Mouse (Mus musculus) cerebellum, adult 18-20 months (tissue): ENCODE data around the gene Plppr3.

ENCODE experiments used
- DNase-seq, 2 experiments: peaks; one replicate each; pipeline ENCODE4 v3.0.0; 2021

The Plppr3 gene

DNA sequence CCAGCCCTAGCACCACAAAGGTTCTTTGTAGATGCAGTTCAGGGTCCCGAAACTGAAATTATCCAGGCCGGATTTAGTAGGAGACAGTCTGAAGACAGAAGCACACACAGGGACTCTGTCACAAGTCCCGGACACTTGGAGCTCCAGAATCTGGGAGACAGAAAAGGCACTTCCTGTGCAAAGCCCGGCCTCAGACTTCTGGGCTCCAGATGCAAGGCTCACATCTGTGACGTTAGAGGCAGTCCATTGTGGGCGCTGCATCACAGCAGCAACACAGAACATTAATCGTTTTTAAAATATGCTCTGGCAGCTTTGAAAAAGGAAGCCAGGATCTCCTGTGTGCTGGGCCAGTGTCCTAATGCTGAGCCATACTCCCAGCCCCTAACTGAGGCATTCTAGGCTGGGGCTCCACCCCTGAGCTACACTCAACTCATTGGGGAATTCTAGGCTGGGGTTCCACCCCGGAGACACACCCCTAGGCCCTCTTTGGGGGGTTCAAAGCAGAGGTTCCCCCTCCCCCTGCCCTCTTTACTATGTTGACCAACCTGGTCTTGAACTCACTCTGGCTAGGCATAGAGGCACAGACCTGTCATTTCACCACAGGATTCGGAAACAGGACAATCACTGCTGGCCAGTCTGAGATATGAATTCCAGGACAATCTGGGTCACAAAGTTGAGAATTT is 22.2 kb downstream of the Plppr3 start:
- DNase-seq = no peak

DNA sequence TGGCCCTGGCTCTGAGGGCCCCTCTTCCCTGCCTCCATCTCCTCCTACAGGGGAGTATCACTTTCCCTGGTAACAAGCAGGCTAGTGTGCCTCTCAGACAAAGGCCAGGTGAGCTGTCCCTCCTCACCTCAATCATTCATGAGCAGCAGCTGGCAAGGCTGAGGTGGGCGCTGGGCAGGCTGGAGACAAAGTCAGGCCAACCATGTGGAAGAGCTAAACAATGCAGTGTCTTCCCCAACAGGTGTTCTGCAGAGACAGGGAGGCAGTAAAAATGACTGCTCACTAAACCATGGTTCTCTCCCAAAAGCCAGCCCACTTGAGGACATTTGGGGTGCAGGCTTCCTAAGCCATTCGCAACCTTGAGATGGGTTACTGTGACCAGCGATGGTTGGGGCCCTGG is 22.8 kb downstream of the Plppr3 start:
- DNase-seq = no peak

DNA sequence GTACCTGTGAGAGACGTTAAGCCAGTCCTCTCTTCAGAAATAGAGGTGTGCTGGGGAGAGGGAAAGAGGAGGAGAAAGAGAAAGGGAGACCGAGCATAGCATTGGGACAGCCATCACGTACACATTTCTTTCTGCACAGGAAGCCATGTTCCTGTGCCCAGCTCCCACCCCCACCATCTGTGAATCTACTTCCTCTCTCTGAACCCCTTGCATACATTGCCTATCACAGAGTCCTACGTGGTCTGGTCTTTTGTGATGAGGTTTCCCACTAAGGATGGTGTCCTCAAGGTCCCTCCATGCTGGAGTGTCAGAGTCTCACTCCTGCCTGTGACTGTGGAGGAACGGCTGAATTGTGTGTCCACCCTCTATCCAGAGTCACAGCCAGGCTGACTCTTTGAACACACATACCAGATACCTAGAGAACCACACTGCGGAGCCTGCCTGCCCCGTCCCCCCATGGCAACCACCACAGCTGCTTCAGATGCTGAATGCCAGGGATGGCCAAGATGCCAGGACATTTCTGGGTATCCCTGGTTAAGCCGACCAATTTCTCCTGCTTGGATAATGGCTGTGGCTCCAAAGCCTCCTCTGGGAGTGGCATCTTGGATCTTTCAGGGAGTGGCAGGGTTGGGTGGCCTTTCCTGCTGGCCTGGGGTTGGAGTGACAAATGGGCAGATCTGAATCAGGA is 24.3 kb downstream of the Plppr3 start:
- DNase-seq = no peak

DNA sequence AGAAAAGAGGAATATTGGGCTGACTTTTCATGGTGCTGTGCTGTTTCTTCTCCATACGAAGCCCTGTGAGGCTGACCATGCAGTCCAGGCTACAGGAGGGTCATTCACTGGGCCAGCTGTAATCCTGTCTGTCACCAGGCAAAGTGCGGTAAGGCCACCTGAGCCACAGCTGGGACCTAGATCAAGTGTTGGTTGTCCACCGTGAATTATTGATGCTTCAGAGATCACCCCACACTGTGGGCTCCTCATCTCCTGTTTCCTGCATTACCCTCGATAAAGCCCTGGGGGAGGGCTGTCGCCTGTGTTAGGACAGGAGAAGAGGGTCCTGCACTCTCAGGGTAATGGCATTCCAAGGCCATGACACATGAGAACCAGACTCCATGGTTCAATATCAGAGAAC is 27.9 kb downstream of the Plppr3 start:
- DNase-seq = no peak

DNA sequence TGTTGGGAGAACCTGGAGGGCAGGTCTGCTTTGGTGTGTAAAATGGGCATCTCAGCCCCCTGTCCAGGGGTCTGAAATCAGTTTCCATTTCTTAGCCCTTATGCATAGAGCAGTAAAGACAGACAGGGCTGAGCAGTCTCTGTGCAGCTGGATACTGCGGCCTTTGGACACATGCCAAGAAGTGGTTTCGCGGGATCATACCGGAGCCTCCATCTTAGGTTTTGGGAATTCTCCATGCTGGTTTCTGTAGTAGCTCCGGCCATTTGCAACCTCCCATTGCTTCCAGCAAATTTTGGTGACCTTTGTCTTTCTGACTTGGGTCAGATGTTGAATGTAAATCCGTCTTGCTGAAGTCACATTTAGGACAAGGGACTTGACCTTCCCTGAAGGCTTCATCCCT is 31.0 kb downstream of the Plppr3 start:
- no peak for DNase-seq

DNA sequence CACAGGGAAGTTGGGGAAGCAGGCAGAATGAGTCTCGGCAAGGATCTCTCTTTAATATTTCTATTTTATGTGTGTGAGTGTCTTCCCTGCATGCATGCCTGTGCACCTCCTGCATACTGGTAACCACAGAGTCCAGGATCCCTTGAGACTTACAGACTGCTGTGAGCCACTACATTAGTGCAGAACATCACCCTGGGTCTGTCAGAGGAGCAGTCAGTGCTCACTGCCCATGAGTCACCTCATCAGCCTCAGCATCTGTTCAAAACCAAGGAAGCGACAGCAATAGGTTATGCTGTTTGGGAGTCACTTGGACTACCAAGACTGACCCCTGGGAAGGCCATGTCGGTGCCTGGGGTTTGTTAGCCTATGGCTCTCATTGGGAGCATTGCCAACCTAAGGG is 32.1 kb downstream of the Plppr3 start:
- DNase-seq = no peak

DNA sequence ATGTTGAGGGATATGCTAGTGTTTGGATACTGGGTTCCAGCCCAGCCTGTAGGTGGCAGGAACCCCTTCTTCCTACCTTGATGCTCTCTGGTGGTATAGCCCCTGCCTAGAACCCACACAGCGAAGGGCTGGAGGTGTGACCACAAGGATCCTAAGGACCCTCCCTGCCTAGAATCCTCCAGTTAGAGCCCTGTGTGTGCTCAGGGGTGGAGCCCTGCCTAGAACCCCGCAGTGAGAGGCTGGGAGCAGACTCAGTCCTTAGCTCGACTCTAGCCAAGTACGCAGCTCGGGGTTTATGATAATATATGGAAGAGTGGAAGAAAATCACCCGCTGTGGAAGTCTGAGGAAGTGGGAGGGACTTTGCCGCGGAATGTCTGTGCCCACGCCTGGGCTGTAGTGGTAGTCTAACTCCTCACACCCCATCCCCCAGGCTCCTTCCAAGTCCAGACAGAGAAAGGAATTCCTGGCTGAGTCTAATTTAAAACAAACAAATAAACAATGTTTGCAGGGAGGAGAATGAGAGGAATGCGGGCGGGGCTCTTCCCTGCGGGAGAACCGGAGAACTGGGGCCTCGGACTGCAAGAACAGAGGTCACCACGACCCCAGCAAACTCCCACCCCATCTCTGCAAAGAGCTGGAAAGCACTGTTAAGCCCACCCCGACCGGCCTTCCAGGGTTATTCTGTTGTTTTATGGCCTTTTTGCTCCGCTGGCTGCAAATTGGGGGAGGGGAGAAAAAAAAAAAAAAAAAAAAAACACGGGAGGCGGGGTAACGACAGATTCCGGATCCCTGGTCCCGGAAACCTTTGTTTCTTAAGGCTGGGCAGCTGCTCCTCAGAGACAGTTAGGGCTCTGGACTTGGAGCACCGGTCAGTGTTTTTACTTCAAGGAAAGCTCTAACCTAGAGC is 33.5 kb downstream of the Plppr3 start:
- peak; percentile 60 to 66 for DNase-seq

DNA sequence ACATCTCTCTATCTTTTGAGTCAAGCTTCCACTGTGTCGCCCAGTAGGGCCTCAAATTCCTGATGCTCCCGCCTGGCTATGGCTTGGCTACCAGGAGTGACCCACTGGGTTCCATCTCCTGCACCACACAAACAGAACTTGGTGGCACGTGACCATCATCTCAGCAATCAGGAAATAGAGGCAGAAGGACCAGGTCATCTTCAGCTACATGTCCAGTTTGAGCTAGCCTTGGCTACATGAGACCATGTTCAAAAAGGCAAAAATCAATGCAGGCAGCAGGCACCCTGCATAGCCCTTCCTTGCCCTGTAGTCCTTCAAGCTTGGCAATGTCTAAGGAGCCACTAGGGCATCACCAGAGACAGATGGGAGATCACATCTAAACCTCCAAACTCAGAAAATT is 34.3 kb downstream of the Plppr3 start:
- DNase-seq = no peak

DNA sequence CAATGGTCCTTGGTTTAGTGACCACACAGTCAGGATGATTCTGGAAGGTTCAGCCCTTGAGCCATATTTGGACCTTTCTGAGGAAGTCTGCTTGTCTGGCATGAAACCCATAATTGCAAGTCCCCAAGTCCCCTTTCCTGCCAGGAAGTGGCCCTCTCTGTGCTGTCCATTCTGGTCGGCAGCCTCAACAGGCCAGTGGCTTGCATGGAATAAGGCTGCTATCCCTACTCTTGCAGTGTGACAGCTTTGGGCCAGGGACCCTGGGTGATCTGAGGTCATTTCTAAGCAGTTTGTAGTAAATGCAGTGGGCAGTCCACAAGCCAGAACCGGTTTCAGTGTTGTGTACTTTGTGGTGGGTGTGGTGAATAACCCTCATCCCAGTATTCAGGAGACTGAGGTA is 36.3 kb downstream of the Plppr3 start:
- DNase-seq = no peak

DNA sequence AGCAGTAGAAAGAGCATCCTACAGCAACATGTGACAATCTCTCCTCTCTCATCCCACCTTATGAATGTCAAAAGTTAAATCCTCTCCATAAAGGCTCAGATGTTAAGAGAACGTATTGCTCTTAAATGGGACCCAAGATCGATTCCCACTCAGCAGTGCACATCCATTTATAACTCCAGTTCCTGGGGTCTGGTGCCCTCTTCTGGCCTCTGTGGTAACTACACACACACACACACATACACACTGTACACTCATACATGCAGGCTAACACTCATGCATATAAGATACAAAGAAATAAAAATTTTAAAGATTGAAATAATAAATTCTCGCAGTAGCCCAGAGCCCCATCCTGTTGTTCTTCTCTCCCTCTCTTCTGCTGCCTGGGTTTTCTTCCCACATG is 37.5 kb downstream of the Plppr3 start:
- no peak for DNase-seq

DNA sequence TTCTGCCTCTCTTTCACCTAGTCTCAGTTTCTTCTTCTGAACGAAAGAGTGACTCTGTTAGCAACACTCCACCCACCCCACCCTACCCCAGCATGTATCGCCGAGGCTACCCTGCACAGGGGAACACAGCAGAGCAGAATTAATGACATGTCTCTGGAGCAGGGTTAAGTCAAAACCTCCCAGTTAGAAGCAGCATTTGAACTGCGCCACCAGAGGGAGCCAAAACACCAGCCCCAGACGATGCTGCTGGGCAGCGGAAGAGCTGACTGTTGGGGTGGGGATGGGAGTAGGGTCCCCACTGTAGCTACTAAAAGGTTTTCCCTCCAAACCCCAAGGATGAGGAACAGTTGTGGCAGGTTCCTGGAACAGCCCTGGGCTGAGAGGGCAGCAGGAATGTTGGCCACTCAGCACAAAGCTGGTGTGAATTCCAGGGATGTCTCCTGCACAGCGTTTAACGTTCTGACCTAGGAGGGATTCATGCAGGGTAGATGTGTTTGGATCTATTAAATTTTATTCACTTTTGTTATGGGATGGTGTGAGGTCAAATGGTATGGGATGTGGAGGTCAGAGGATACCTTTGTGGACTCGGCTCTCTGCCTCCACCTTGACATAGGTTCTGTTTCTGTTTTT is 39.5 kb downstream of the Plppr3 start:
- DNase-seq = peak; percentile 78 to 85

DNA sequence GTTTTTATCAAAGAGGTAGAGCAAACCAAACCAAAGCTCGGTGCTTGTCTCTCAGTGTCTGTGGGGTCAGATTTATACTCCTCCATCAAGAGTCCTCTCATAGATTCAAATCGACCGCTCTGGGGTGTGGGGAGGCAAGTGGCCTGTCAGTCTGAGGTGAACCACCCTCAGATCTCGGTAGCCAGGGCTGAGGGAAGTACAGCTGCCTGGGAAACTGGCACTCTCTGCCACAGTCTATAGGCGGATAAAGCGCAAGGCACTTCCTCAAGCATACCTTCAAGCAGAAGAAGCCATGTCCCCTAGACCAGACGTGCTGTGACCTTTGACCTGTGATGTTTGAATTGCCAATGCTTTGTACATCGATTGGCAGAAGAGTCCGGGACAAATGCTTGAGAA is 41.6 kb downstream of the Plppr3 start:
- DNase-seq = no peak

DNA sequence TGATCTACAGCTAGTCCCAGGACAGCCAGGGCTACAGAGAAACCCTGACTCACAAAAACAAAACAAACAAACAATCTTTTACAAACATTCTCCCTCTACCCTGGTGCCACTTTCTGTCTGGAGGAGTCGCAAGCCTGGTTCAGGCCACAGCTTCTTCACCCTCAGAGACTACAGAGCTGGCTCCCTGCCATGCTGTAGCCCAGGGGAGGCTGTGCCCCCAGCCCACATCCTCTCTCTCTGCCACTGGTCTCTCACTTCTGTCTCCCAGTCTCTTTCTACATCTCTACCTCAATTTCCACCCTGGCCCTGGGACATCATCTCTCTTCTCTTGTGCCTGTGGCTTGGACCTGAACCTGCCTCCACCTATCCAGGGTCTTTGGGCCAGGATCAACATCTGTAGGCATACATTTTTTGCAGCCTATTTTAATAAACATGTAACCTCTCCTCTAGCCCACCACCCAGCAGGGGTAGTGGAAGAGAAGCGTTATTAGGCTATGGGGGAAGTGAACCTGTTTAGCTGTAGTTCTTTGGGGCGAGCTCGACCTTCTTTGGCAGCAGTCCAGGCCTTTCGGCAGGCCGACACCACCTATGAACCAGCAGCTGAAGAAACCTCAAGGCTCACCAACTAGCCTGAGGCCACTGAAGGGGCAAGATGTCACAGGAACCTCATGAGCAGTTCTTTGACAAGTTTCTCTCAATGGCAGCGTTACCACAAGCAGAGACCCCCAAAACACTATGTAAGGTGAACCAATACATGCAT is 42.2 kb downstream of the Plppr3 start:
- no peak for DNase-seq

DNA sequence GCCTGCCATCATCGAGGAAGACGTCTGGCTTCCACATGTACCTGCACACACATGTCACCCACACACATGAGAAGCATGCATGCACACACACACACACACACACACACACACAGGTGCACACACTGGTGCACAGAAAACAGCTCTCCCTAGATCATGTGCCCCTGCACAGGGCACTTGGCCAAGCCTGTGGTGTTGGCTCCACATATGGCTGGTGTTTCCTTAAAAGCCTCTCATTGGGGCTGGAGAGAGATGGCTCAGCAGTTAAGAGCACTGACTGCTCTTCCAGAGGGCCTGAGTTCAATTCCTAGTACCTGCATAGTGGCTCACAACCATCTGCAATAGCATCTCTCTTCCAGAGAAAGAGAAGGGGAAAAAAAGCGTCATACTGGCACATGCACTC is 42.9 kb downstream of the Plppr3 start:
- no peak for DNase-seq

DNA sequence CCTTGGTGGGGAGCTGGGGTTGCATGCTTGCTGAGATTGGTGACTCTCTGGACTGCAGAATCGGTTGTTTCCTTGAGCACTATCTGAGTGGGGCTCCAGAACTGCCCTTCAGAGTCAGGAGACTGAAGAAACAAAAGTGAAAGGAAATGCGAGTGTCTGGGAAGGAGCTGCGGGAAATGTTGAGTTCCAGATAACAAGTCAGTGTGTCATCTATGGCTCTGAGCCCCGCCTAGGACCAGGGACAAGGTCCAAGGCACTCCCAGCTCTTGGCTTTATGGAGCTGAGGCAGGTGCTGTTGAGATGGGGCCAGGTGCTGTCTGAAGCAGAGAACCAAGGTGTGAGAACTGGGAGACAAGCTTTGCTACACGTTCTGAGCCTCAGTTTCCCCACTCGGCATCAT is 50.0 kb downstream of the Plppr3 start:
- DNase-seq = no peak

DNA sequence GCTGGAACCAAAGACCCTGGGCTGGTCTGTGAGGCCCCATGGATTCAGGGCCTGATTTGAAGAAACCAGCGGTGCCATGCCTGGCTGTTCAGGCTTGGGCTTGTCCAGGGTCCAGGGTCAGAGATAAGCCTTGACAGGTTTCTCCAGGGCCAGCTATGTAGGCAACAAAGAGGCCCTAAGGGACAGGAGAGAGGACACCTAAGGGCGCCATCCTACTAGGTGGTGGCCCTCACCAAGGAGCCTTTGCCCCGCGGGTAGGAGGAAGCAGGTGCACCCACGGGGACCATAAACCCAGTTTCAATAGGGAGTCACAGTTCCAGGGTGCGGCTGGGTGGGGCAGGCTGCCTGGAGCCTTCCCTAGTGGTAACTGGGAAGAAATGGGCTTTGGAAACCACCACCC is 51.4 kb downstream of the Plppr3 start:
- no peak for DNase-seq

DNA sequence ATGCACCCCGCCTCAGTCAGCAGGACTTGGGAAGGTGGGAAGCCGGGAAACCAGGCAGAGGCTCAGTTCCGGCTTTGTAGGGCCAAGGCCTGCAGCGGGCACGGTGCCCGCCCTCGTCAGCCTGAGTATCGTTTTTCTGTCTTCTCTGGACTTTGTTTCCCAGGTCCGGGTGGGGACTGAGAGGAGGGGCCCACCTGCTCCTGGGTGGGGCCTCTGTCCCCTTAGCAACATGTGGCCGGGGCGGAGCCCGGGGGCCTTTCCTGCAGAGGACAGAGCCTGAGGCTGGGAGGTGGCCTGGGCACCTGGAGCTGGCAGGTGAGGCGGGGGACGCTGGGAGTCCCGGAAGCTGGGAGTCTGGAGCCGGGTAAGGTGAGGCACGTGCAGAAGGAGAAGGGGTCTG is 52.1 kb downstream of the Plppr3 start:
- no peak for DNase-seq

DNA sequence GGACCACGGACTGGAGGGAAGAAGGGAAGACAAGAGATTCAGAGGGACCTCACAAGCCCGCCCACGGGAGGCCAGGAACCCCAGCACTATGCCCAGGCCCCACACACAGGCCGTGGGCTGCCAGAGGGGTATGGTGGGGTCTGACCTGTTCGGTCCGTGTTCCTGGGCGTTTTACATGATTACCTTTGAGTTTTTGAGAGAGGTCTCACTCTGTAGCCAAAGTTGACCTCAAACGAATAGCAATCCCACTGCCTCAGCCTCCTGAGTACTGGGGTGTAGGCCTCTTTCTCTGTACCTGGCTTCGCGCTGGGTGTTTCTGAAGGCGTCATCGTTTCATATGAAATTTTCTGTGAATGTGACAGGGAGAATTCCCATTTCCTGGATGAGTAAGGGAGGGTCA is 52.7 kb downstream of the Plppr3 start:
- DNase-seq = no peak

DNA sequence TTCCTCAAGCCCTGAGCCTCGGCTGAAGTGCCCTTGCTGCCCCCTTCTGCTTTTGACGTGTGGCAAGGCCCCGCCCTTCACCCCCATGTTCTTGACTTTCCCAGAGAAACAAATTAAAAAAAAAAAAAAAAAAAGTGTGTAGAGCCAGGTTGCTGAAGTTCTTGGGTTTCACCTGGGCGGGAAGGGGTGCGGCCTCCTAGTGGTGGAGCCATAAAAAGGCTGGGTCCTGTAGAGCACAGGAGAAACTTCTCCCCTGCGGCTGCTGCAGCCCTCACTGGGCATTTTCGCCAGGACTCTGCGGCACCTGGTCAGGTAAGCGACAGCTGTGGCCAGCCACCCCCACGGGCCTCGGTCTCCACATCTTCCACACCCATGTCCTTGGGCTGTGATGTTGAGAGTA is 53.7 kb downstream of the Plppr3 start, which contains the start of gene Misp:
TSS of gene Misp (plus strand) at position 208 of the 400 bp plus-strand sequence.
- DNase-seq = no peak

DNA sequence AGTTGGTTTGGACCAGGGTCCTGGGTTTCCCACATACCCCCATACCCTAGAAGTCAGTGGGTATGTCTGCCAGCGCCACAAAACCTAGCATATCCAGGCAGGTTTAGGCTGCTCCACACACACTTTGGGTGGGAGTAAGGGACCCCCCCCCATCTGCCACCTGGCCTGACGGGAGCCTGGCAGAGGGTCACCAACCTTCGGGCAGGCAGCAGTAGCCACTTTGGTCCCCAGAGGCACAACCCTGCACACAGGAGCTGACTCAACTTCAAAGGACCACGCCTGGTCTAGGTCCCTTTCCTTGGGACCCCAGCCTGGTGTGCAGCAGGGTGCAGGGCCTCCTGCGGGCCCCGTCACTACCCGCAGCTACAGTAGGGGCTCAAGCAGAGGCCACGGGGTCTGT is 54.2 kb downstream of the Plppr3 start:
- no peak for DNase-seq

DNA sequence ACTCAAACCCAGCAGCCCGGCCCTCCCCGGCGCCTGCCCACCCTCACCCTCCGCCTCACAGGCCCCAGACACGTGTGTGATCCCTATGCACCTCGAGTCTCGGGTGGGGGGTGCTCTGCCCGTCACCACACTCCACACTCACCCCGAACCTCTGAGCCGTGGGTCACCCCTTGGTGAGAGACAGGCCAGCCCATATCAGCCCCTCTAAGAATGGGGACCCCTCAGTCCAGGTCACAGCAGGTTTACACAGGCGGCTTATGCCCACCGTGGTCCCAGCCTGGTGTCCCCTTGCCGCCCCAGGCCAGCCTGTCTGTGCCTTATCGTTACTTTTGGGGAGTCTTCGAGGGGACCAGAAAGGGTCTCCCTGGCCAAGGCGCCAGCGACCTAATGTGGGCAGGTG is 54.8 kb downstream of the Plppr3 start:
- no peak for DNase-seq

DNA sequence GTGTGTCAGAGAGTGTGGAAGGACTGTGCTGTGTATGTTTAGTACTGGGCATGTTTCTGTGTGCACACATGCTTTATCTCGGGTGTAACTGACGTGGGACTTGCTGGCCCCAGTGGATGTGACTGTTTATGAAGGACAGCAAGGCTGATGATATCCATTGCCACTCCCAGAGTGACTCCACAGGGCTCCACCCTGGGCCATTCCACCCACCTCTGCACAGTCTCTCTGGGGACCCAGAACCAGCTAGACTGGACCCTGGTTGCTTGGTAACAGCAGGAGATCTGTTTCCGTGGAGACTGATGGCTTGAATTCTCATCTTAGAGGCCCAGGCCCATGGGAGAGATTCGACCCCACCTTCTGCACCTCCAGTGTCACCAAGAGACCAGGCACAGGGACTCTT is 56.2 kb downstream of the Plppr3 start:
- no peak for DNase-seq

DNA sequence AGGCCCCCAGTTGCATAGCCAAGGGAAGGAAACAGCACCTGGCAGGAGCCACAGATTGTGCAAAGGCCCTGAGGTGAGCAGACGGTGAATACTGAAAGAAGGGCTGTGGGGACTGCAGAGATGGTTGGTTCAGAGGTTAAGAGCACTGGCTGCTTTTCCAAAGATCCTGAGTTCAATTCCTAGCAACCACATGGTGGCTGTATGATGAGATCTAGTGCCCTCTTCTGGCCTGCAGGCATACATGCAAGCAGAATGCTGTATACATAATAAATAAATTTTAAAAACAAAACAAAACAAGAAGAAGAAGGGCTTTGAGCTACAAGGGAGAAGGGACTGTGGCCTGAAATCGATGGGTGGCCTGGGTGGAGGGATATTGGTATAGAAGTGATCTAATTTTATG is 57.3 kb downstream of the Plppr3 start:
- no peak for DNase-seq
